ENCODE assay signal across 8 mouse cellular contexts in genomic region chr7:133121080-133121607, GRCm38 (mm10). TPM values are rescaled to one million over a fixed set of nuclear protein-coding genes. Genes with fewer than 3 reads are reported as not detected.
A peak's percentile ranks its signal among the peaks of the same experiment; 100 is the strongest.
DNase-seq lines count a peak whose midpoint lies in the region; ATAC-seq and TF ChIP-seq lines count a peak whose summit lies in the region.

No protein-coding gene starts in this region.

- H3K9me3 ChIP-seq in hindbrain, embryonic 10.5 days, result no peaks in the 10 kb centered on the region
- no peaks in the 10 kb centered on the region for H3K9me3 ChIP-seq in midbrain, embryonic 11.5 days (ENCODE audit: control insufficient read depth, low read length)

- H3K27ac ChIP-seq in kidney, adult 2 months (ENCODE audit: insufficient read depth, low read depth, low read length), result peak overlapping the region; percentile 97
- peak overlapping the region; percentile 100 for H3K27ac ChIP-seq in hindbrain, embryonic 10.5 days
- H3K27ac ChIP-seq in midbrain, embryonic 11.5 days (ENCODE audit: low read depth, low read length), result peak overlapping the region; percentile 99

- no peak for ATAC-seq in midbrain, embryonic 11.5 days (ENCODE audit: low FRiP score)

- H3K4me1 ChIP-seq in kidney, adult 2 months (ENCODE audit: control insufficient read depth, insufficient read depth, low read length), result peaks cover 14% of the 10 kb centered on the region; the same call in 1 of the 2 replicates
- H3K4me1 ChIP-seq in hindbrain, embryonic 10.5 days (replicated peaks), result peaks cover 64% of the 10 kb centered on the region
- H3K4me1 ChIP-seq in midbrain, embryonic 11.5 days (ENCODE audit: control insufficient read depth, insufficient read depth, low read length), result peaks cover 43% of the 10 kb centered on the region

- no peak for TF ChIP-seq POLR2A in kidney, adult 2 months (IDR thresholded peaks at IDR 0.05; ENCODE audit: low read depth, low read length)

- peak overlapping the region; percentile 100 for H3K4me3 ChIP-seq in kidney, adult 2 months (ENCODE audit: insufficient read depth, low read depth, low read length)
- peak overlapping the region; percentile 98 for H3K4me3 ChIP-seq in hindbrain, embryonic 10.5 days
- peak overlapping the region; percentile 93 for H3K4me3 ChIP-seq in midbrain, embryonic 11.5 days (ENCODE audit: low read depth, low read length)

- no peak for TF ChIP-seq CTCF in kidney, adult 2 months (conservative IDR thresholded peaks at IDR 0.05; ENCODE audit: insufficient read depth, insufficient read length, low read depth, low read length)

- DNase-seq in kidney, adult 2 months, result no peak
- no peak for DNase-seq in kidney, postnatal 14 days
- DNase-seq in R1 (ENCODE audit: low read depth, low spot score), result peak; percentile 10
- DNase-seq in hindbrain, embryonic 10.5 days (ENCODE audit: low spot score), result no peak
- peak; percentile 90 for DNase-seq in midbrain, embryonic 11.5 days (ENCODE audit: low spot score, missing footprints)
- DNase-seq in Muller cell, postnatal 12 days (ENCODE audit: inconsistent ontology term), result no peak
- DNase-seq in urinary bladder, postnatal 4 days (ENCODE audit: low spot score in 2 of 2), result no peak
- DNase-seq in layer of hippocampus, adult 8-10 months (ENCODE audit: low spot score in 2 of 2), result no peak

- H3K36me3 ChIP-seq in kidney, adult 2 months (ENCODE audit: control insufficient read depth, insufficient read depth, low read length), result no peaks in the 10 kb centered on the region
- H3K36me3 ChIP-seq in hindbrain, embryonic 10.5 days, result no peaks in the 10 kb centered on the region
- no peaks in the 10 kb centered on the region for H3K36me3 ChIP-seq in midbrain, embryonic 11.5 days (ENCODE audit: control insufficient read depth, insufficient read depth, low read length)

- peak overlapping the region; percentile 99 for H3K9ac ChIP-seq in midbrain, embryonic 11.5 days (ENCODE audit: low read length)

- no peaks in the 10 kb centered on the region for H3K27me3 ChIP-seq in kidney, adult 2 months (replicated peaks; ENCODE audit: control insufficient read depth, insufficient read depth, low read length)
- peaks cover 13% of the 10 kb centered on the region for H3K27me3 ChIP-seq in hindbrain, embryonic 10.5 days (ENCODE audit: insufficient read depth, poor library complexity, severe bottlenecking)
- peaks cover 9% of the 10 kb centered on the region for H3K27me3 ChIP-seq in midbrain, embryonic 11.5 days (ENCODE audit: control insufficient read depth, insufficient read depth, low read length)

- peak overlapping the region; percentile 98 for H3K4me2 ChIP-seq in midbrain, embryonic 11.5 days

- WGBS in kidney, adult 2 months, result 21% methylated on average over 14 of the region's 14 CpGs
- under 1% methylated on average over 14 of the region's 14 CpGs for WGBS in hindbrain, embryonic 10.5 days
- under 1% methylated on average over 14 of the region's 14 CpGs for WGBS in midbrain, embryonic 11.5 days

RNA-seq across cellular contexts. Expression of gene Fgfr2, which starts 2.0 kb away (rescaled TPM):
- 14.8 and 15.3 TPM in 2 replicates for polyA plus RNA-seq in kidney, adult 2 months (2012; rRNA removed)
- 87.4 and 92.5 TPM in 2 replicates for polyA plus RNA-seq in hindbrain, embryonic 10.5 days (2016; fragmentation: Nextera tagmentation; extraction: Ambion mirVana)
- 85.3 and 92.0 TPM in 2 replicates for polyA plus RNA-seq in midbrain, embryonic 11.5 days (2014; fragmentation: Nextera tagmentation; extraction: Ambion mirVana)
- 10 to 100 TPM; 60.7 to 72.9 (median 65.8) TPM for total RNA-seq in layer of hippocampus, adult 8-10 months (2022)

RNA-seq across cellular contexts. Expression of gene Ctbp2, which starts 3.0 kb away (rescaled TPM):
- polyA plus RNA-seq in kidney, adult 2 months (2012; rRNA removed), result 48.6 and 57.5 TPM in 2 replicates
- 119 and 123 TPM in 2 replicates for polyA plus RNA-seq in hindbrain, embryonic 10.5 days (2016; fragmentation: Nextera tagmentation; extraction: Ambion mirVana)
- polyA plus RNA-seq in midbrain, embryonic 11.5 days (2014; fragmentation: Nextera tagmentation; extraction: Ambion mirVana), result 118 and 131 TPM in 2 replicates
- 10 to 100 TPM; 51.6 to 59.4 (median 55.8) TPM for total RNA-seq in layer of hippocampus, adult 8-10 months (2022)

Comparison
In these comparisons a context has a peak if more than half of its experiments do, and no peak if none do; other contexts are left out.
1. DNase-seq: peak in R1 (single experiment) and midbrain, embryonic 11.5 days (single experiment); none in kidney, adult 2 months (single experiment), kidney, postnatal 14 days (single experiment), hindbrain, embryonic 10.5 days (single experiment), Muller cell, postnatal 12 days (single experiment), urinary bladder, postnatal 4 days (0 of 2) and layer of hippocampus, adult 8-10 months (0 of 2).
2. Peak in every context shown above with its lines, with median percentiles within 50 percentile points of each other: H3K27ac ChIP-seq and H3K4me3 ChIP-seq.